Mouse (Mus musculus) hindbrain, postnatal 0 days (tissue): ENCODE results near the gene Siah2. TPM values are rescaled to one million over a fixed set of nuclear protein-coding genes. Genes with fewer than 3 reads are reported as not detected.
A peak's percentile ranks its signal among the peaks of the same experiment; 100 is the strongest.

Experiments
- ATAC-seq: fragments of 200-750 bp; cut with Nextera tagmentation; 2 replicates; pipeline ENCODE4 v1.8.0; 2017; ENCODE audit warnings: mild to moderate bottlenecking, moderate TSS enrichment, moderate library complexity
- DNase-seq: peaks from one replicate; pipeline ENCODE4 v3.0.0-alpha.2; 2015; ENCODE audit warnings: low spot score
- H3K27ac ChIP-seq: fragments of 300-500 bp; sonication (generic); 2 replicates; pipeline ENCODE4 v1.5.1; 2014; ENCODE audit warnings: mild to moderate bottlenecking
- H3K27me3 ChIP-seq: fragments of 300-500 bp; sonication (generic); 2 replicates; pipeline ENCODE4 v1.6.1; 2014; ENCODE audit warnings: low read length, mixed read lengths; ENCODE audit not compliant: insufficient read depth
- H3K36me3 ChIP-seq: fragments of 300-500 bp; sonication (generic); 2 replicates; pipeline ENCODE4 v1.6.1; 2014; ENCODE audit warnings: low read length, mixed read lengths; ENCODE audit not compliant: insufficient read depth
- H3K4me1 ChIP-seq: fragments of 300-500 bp; sonication (generic); 2 replicates; pipeline ENCODE4 v1.6.1; 2014; ENCODE audit warnings: antibody characterized with exemption, low read length, mixed read lengths; ENCODE audit not compliant: insufficient read depth
- H3K4me2 ChIP-seq: fragments of 300-500 bp; sonication (generic); 2 replicates; pipeline ENCODE4 v1.6.1; 2014; ENCODE audit warnings: low read depth, mild to moderate bottlenecking, low read length, moderate library complexity, mixed read lengths
- H3K4me3 ChIP-seq: fragments of 300-500 bp; sonication (generic); 2 replicates; pipeline ENCODE4 v1.5.1; 2014; ENCODE audit warnings: low read length
- H3K9ac ChIP-seq: fragments of 300-500 bp; sonication (generic); replicated peaks from 2 replicates; pipeline ENCODE4 v1.6.1; 2014; ENCODE audit warnings: mild to moderate bottlenecking, low read length, moderate library complexity, mixed read lengths
- H3K9me3 ChIP-seq: fragments of 300-500 bp; sonication (generic); 2 replicates; pipeline ENCODE4 v1.6.1; 2016; ENCODE audit warnings: low read length, mixed read lengths
- CTCF ChIP-seq: IDR thresholded peaks from 2 replicates; pipeline ENCODE4 v1.5.1; 2016; ENCODE audit warnings: antibody characterized with exemption, control low read depth, low read depth
- WGBS: fragments of 180-500 bp; shearing (Covaris S2); extraction: QIAGEN DNeasy Blood & Tissue Kit; methylation state at CpG from one replicate; pipeline ENCODE4 v1.1.7; 2014; 5-methylcytosine and 5-hydroxymethylcytosine counted together
- polyA plus RNA-seq: library from polyadenylated mRNA; unstranded; fragments of >200 nt; fragmentation: Nextera tagmentation; extraction: Ambion mirVana; gene quantifications from 2 replicates; pipeline ENCODE4 v1.2.1, GENCODE M21; 2015
- total RNA-seq: library from RNA; depleted of rRNA; stranded (reverse); fragments of >200 nt; gene quantifications from 2 replicates; pipeline ENCODE4 v1.2.3, GENCODE M21; 2014

Siah2 gene
- total and polyA plus RNA-seq, 2 experiments from 2014 or later: 13.4 to 22.5 TPM

- 52% methylated on average over 3 of the region's 3 CpGs for WGBS
- TF ChIP-seq CTCF: peak; percentile 84
- Histone ChIP-seq H3K4me1 (0 out of 2 replicates have a peak, but pooled peaks cover 3% of the 10 kb centered on the region), H3K36me3 (no peaks in the 10 kb centered on the region), H3K9me3 (no peaks in the 10 kb centered on the region), H3K27me3 (no peaks in the 10 kb centered on the region), H3K4me2 (no peak overlapping the region), H3K27ac (no peak overlapping the region), H3K4me3 (no peak overlapping the region), H3K9ac (no peak overlapping the region)
- ATAC-seq: no peak
- DNase-seq: peak; percentile 70
Observed at GRCm38 (mm10) chr3:58727012-58727411, 34.8 kb upstream of the Siah2 start.

DNA sequence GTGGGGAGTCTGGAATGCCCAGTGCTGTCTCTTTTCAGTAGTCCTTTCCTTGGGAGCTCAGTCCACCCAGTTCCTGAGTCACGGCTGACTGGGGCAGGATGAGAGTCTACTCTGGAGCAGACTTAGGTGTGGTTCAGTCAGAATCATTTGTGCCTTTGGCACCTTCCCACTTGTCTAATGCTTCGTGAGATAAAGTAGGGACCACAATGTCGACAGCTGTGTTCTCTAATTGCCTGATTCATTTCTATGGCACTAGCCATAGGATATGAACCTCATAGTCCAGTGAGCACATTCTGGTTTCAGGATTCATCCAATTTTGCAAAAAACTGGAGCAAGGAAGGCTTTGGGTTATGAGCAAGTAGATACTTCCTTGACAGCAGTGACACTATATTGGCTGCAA lies 34.2 kb upstream of the Siah2 start:
- no peaks in the 10 kb centered on the region for H3K27me3 ChIP-seq
- H3K36me3 ChIP-seq: no peaks in the 10 kb centered on the region
- ATAC-seq (no peak), DNase-seq (no peak)
- H3K4me3 ChIP-seq: no peak overlapping the region
- H3K27ac ChIP-seq: no peak overlapping the region
- H3K4me1 ChIP-seq: 0 out of 2 replicates have a peak, but pooled peaks cover 3% of the 10 kb centered on the region
- no peaks in the 10 kb centered on the region for H3K9me3 ChIP-seq
- H3K4me2 ChIP-seq: no peak overlapping the region
- WGBS: 87% methylated on average over 3 of the region's 3 CpGs
- H3K9ac ChIP-seq: no peak overlapping the region
- TF ChIP-seq CTCF: no peak

GRCm38 (mm10) chr3:58724815-58725214 lies 32.6 kb upstream of the Siah2 start:
- Histone ChIP-seq H3K4me2 (no peak overlapping the region), H3K36me3 (no peaks in the 10 kb centered on the region), H3K27me3 (no peaks in the 10 kb centered on the region), H3K4me3 (no peak overlapping the region), H3K9ac (no peak overlapping the region), H3K4me1 (0 out of 2 replicates have a peak, but pooled peaks cover 3% of the 10 kb centered on the region), H3K9me3 (no peaks in the 10 kb centered on the region), H3K27ac (no peak overlapping the region)
- ATAC-seq (no peak), DNase-seq (no peak)
- no peak for TF ChIP-seq CTCF

DNA sequence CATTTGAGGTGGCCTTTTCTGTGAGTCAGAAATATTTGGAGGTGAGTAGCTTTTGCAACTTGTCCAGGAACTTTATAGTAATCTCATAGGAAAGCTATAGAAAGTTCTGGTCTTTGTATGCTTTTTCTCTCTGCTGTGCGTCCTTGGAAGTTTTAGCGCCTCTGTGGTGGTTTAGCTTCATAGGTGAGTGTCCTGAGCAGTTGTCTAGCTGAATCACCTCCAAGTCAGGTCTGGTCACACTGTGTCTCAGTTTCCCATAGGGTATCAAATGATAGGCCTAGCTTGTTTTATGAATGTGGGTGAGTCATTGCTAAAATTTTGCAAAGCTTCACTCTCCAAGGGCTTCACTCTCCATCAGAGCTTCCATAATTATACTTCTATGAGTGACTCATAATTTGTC lies 31.5 kb upstream of the Siah2 start:
- no peaks in the 10 kb centered on the region for H3K27me3 ChIP-seq
- 98% methylated on average over 2 of the region's 2 CpGs for WGBS
- no peak overlapping the region for H3K9ac ChIP-seq
- H3K9me3 ChIP-seq: no peaks in the 10 kb centered on the region
- no peak for DNase-seq
- no peak overlapping the region for H3K27ac ChIP-seq
- H3K4me2 ChIP-seq: no peak overlapping the region
- no peaks in the 10 kb centered on the region for H3K4me1 ChIP-seq
- no peaks in the 10 kb centered on the region for H3K36me3 ChIP-seq
- no peak for TF ChIP-seq CTCF
- ATAC-seq: no peak
- no peak overlapping the region for H3K4me3 ChIP-seq

DNA sequence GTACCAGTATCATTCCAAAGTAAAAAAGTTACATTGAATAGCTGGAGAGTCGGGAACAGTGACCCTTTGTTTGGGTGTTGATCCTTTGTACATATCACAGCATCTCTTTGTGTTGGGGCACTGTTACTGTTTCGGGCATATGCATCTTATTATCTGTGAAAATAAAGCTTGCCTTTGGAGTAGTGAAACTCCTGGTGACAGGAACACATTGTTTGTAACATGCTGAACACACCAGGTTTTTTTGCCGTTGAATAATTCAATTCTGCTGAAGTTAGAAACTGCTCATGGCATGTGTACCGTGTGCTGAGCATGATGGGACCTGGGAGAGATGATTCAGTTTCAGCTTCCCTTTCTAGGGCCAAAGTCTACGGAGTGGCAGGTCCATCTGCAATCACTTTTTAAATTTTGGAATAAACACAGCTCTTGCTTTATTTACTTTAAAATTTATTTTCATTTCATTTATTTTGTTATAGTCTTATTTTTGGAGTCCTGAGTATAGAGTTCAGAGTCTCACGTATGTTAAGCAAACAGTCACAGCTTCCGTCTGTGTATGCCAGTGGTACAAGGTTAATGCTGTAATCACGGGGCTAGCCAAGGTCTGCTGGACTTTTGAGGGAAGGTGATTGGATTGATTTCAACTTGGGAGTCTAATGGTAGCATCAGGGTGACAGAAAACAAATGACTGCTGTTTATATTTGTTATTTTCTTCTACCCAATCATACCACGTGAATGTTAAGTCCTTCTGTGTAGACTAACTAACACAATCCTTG lies 27.4 kb upstream of the Siah2 start:
- no peak overlapping the region for H3K27ac ChIP-seq
- 55% methylated on average over 9 of the region's 9 CpGs for WGBS
- no peak overlapping the region for H3K4me2 ChIP-seq
- TF ChIP-seq CTCF: no peak
- H3K27me3 ChIP-seq: no peaks in the 10 kb centered on the region
- no peak overlapping the region for H3K9ac ChIP-seq
- H3K36me3 ChIP-seq: no peaks in the 10 kb centered on the region
- no peak overlapping the region for H3K4me3 ChIP-seq
- H3K4me1 ChIP-seq: no peaks in the 10 kb centered on the region
- DNase-seq: no peak
- H3K9me3 ChIP-seq: peaks cover 4% of the 10 kb centered on the region; the same call in 1 of the 2 replicates
- no peak for ATAC-seq

DNA sequence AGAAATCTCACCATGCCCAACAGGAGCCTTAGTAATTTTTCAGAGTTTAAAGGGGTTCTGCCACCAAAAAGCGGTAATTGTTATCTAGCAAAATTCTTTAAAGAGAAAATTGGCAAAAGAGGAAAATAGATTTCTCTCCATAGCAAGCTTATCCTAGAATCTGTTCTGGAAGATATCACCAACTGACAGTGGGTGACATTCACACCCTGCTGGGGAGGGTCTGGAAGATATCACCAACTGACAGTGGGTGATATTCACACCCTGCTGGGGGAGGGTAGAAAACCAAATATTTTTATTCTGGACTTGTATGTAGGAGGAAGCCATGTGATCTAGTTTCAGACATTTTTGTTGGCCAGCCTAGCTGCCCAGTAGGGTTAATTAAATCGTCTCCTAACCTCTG lies 24.5 kb upstream of the Siah2 start:
- Histone ChIP-seq H3K9me3 (peaks cover 4% of the 10 kb centered on the region; the same call in 1 of the 2 replicates), H3K4me3 (no peak overlapping the region), H3K9ac (no peak overlapping the region), H3K4me1 (no peaks in the 10 kb centered on the region), H3K36me3 (no peaks in the 10 kb centered on the region), H3K27me3 (no peaks in the 10 kb centered on the region), H3K27ac (no peak overlapping the region), H3K4me2 (no peak overlapping the region)
- 96% methylated on average over 2 of the region's 2 CpGs for WGBS
- no peak for TF ChIP-seq CTCF
- DNase-seq: no peak
- ATAC-seq: no peak

GRCm38 (mm10) chr3:58714767-58715166 lies 22.6 kb upstream of the Siah2 start:
- no peak for TF ChIP-seq CTCF
- H3K4me3 ChIP-seq: no peak overlapping the region
- H3K27me3 ChIP-seq: no peaks in the 10 kb centered on the region
- H3K9me3 ChIP-seq: peaks cover 4% of the 10 kb centered on the region; the same call in 1 of the 2 replicates
- ATAC-seq (no peak), DNase-seq (no peak)
- H3K27ac ChIP-seq: no peak overlapping the region
- no peak overlapping the region for H3K4me2 ChIP-seq
- H3K36me3 ChIP-seq: no peaks in the 10 kb centered on the region
- no peaks in the 10 kb centered on the region for H3K4me1 ChIP-seq
- H3K9ac ChIP-seq: no peak overlapping the region
- 82% methylated on average over 2 of the region's 2 CpGs for WGBS
